ENCODE assay signal across 27 mouse cellular contexts in the genomic region with DNA sequence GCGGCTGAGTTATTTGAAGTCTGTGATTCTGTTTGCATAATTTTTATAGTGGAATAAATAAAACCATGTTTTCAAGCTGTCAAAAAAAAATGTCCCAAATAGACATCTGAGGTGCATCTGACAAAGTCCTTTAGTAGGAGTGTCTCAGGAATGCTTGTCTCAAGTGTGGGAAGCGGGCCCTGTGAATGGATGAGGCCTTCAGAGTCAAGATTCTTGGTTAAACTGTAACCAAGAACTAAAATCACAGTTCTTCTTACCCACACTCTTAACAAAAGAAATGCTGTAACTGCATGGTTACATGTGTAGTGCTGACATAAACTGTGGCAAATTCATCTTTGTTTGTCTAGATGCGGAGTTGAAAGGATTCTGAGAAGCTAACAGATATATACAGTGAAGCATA.
A peak's percentile ranks its signal among the peaks of the same experiment; 100 is the strongest.
DNase-seq lines count a peak whose midpoint lies in the region; ATAC-seq and TF ChIP-seq lines count a peak whose summit lies in the region.
"Had no signal": no experiment of that assay in that cellular context is flagged by ENCODE, and none has a peak within 500 bp of the region (broad histone marks: within the 10 kb centered on the region; RNA-seq: fewer than 3 reads in every experiment).

No protein-coding gene starts in this region.

- CTCF ChIA-PET in Patski (lab: Charles Lee): interaction anchor here (1.1 kb wide), 1 partner anchor 10 kb away, joined by 3 read pairs; no protein-coding TSS in a partner anchor

- no peaks in the 10 kb centered on the region for H3K36me3 ChIP-seq in embryonic facial prominence, embryonic 14.5 days (ENCODE audit: control insufficient read depth, insufficient read depth, low read length)
- no peaks in the 10 kb centered on the region for H3K36me3 ChIP-seq in embryonic facial prominence, embryonic 10.5 days (replicated peaks)
- no peaks in the 10 kb centered on the region for H3K36me3 ChIP-seq in kidney, embryonic 16.5 days (ENCODE audit: insufficient read depth, low read length)
- H3K36me3 ChIP-seq: embryonic facial prominence, embryonic 12.5 days; embryonic facial prominence, embryonic 15.5 days; forebrain, embryonic 10.5 days; forebrain, embryonic 12.5 days; G1E had no signal

- no peaks in the 10 kb centered on the region for H3K27me3 ChIP-seq in embryonic facial prominence, embryonic 14.5 days (replicated peaks; ENCODE audit: control insufficient read depth, insufficient read depth, low read length)
- no peaks in the 10 kb centered on the region for H3K27me3 ChIP-seq in embryonic facial prominence, embryonic 10.5 days (replicated peaks; ENCODE audit: low read depth, poor library complexity, severe bottlenecking)
- no peaks in the 10 kb centered on the region for H3K27me3 ChIP-seq in kidney, embryonic 16.5 days (ENCODE audit: insufficient read depth, low read length)
- no peaks in the 10 kb centered on the region for H3K27me3 ChIP-seq in Patski
- H3K27me3 ChIP-seq: CH12.LX; embryonic facial prominence, embryonic 12.5 days; embryonic facial prominence, embryonic 15.5 days; forebrain, embryonic 12.5 days had no signal

- no peak for ATAC-seq in embryonic facial prominence, embryonic 14.5 days (ENCODE audit: low read depth)
- ATAC-seq in kidney, embryonic 16.5 days (ENCODE audit: low FRiP score, low TSS enrichment): peak; percentile 27; the same call in 1 of the 2 replicates
- peak; percentile 79 for ATAC-seq in Patski
- ATAC-seq: CD4-positive, CD25-positive, alpha-beta regulatory T cell, adult 4 months; forebrain, embryonic 14.5 days; forebrain, embryonic 16.5 days had no signal

- H3K9ac ChIP-seq in embryonic facial prominence, embryonic 14.5 days (ENCODE audit: low read depth, low read length): no peak overlapping the region
- H3K9ac ChIP-seq in kidney, embryonic 16.5 days (replicated peaks; ENCODE audit: low read length): no peak overlapping the region
- H3K9ac ChIP-seq: embryonic facial prominence, embryonic 12.5 days; embryonic facial prominence, embryonic 15.5 days; forebrain, embryonic 12.5 days had no signal

- H3K4me1 ChIP-seq in embryonic facial prominence, embryonic 14.5 days (ENCODE audit: control insufficient read depth, insufficient read depth, low read length): no peaks in the 10 kb centered on the region
- peaks cover 4% of the 10 kb centered on the region; the same call in 1 of the 2 replicates for H3K4me1 ChIP-seq in embryonic facial prominence, embryonic 10.5 days
- 0 out of 2 replicates have a peak, but pooled peaks cover 6% of the 10 kb centered on the region for H3K4me1 ChIP-seq in kidney, embryonic 16.5 days (ENCODE audit: insufficient read depth, low read length)
- H3K4me1 ChIP-seq: embryonic facial prominence, embryonic 12.5 days; embryonic facial prominence, embryonic 15.5 days had no signal

- WGBS in embryonic facial prominence, embryonic 14.5 days: 80% methylated on average over 3 of the region's 3 CpGs
- 92% methylated on average over 3 of the region's 3 CpGs for WGBS in embryonic facial prominence, embryonic 10.5 days
- WGBS in kidney, embryonic 16.5 days: 80% methylated on average over 3 of the region's 3 CpGs

- in situ Hi-C loops in Patski (cut with MboI; ENCODE audit: low pct_unique_long_range_greater_than_20kb): no loop called here

- no peak overlapping the region for H3K4me2 ChIP-seq in embryonic facial prominence, embryonic 14.5 days (ENCODE audit: low read depth, low read length)
- H3K4me2 ChIP-seq in kidney, embryonic 16.5 days (replicated peaks; ENCODE audit: low read depth, low read length): no peak overlapping the region
- H3K4me2 ChIP-seq: embryonic facial prominence, embryonic 12.5 days; embryonic facial prominence, embryonic 15.5 days; forebrain, embryonic 12.5 days had no signal

- DNase-seq in embryonic facial prominence, embryonic 14.5 days (ENCODE audit: low spot score): peak; percentile 9
- DNase-seq in embryonic facial prominence, embryonic 10.5 days (ENCODE audit: low spot score): no peak
- no peak for DNase-seq in kidney, postnatal 25 days
- no peak for DNase-seq in Patski (ENCODE audit: low read depth, low spot score)
- no peak for DNase-seq in left cerebral cortex, adult 9 months (ENCODE audit: low spot score in 2 of 2)
- DNase-seq: adrenal gland, adult 2 months; adrenal gland, postnatal 10 days; adrenal gland, postnatal 25 days; B cell, adult 2 months; cerebellum, adult 11 months; cerebellum, adult 18-20 months; cerebellum, adult 8-10 months; cerebellum, adult 9-11 months; cerebellum, postnatal 14 days; cerebellum, postnatal 36 days; embryo, embryonic 11 days had no signal

- TF ChIP-seq CTCF in Patski (IDR thresholded peaks at IDR 0.05): no peak

- no peak overlapping the region for H3K27ac ChIP-seq in embryonic facial prominence, embryonic 14.5 days (replicated peaks; ENCODE audit: low read depth, low read length)
- no peak overlapping the region for H3K27ac ChIP-seq in embryonic facial prominence, embryonic 10.5 days (replicated peaks)
- no peak overlapping the region for H3K27ac ChIP-seq in kidney, embryonic 16.5 days (ENCODE audit: low read length)
- H3K27ac ChIP-seq: embryonic facial prominence, embryonic 12.5 days; embryonic facial prominence, embryonic 15.5 days; forebrain, embryonic 10.5 days; forebrain, embryonic 12.5 days had no signal

- POLR2A ChIA-PET in Patski (lab: Charles Lee): no interaction called here

- no peaks in the 10 kb centered on the region for H3K9me3 ChIP-seq in embryonic facial prominence, embryonic 14.5 days (ENCODE audit: control insufficient read depth, low read length)
- no peaks in the 10 kb centered on the region for H3K9me3 ChIP-seq in embryonic facial prominence, embryonic 10.5 days
- no peaks in the 10 kb centered on the region for H3K9me3 ChIP-seq in kidney, embryonic 16.5 days (ENCODE audit: low read length)
- H3K9me3 ChIP-seq: embryonic facial prominence, embryonic 12.5 days; embryonic facial prominence, embryonic 15.5 days; forebrain, embryonic 10.5 days; forebrain, embryonic 12.5 days had no signal

- H3K4me3 ChIP-seq in embryonic facial prominence, embryonic 14.5 days (ENCODE audit: low read depth, low read length): no peak overlapping the region
- H3K4me3 ChIP-seq in embryonic facial prominence, embryonic 10.5 days: no peak overlapping the region
- no peak overlapping the region for H3K4me3 ChIP-seq in kidney, embryonic 16.5 days (ENCODE audit: low read length)
- H3K4me3 ChIP-seq: embryonic facial prominence, embryonic 12.5 days; embryonic facial prominence, embryonic 15.5 days; erythroblast, embryonic 14.5 days; forebrain, embryonic 10.5 days; forebrain, embryonic 12.5 days had no signal
